Mouse (Mus musculus) limb, embryonic 10.5 days (tissue): ENCODE measurements around the gene Dgka. TPM values are rescaled to one million over a fixed set of nuclear protein-coding genes. Genes with fewer than 3 reads are reported as not detected.
"Not testable (repeated sequence)": the region's sequence is repeated elsewhere in the genome, so short reads cannot be mapped to it uniquely, and the experiment has no call there.

ENCODE experiments used
- DNase-seq: peaks from one replicate; pipeline ENCODE4 v3.0.0-alpha.2; 2017; ENCODE audit warnings: low spot score
- H3K27ac ChIP-seq: fragments of 300-500 bp; sonication (generic); 2 replicates; pipeline ENCODE4 v1.5.1; 2016; ENCODE audit warnings: mild to moderate bottlenecking
- H3K27me3 ChIP-seq: fragments of 300-500 bp; sonication (generic); 2 replicates; pipeline ENCODE4 v1.6.1; 2016; ENCODE audit warnings: low read depth, mild to moderate bottlenecking; ENCODE audit not compliant: poor library complexity, severe bottlenecking
- H3K36me3 ChIP-seq: fragments of 300-500 bp; sonication (generic); 2 replicates; pipeline ENCODE4 v1.6.1; 2016; ENCODE audit warnings: mild to moderate bottlenecking, moderate library complexity
- H3K4me1 ChIP-seq: fragments of 300-500 bp; sonication (generic); 2 replicates; pipeline ENCODE4 v1.6.1; 2016
- H3K4me3 ChIP-seq: fragments of 300-500 bp; sonication (generic); 2 replicates; pipeline ENCODE4 v1.5.1; 2016; ENCODE audit warnings: mild to moderate bottlenecking, moderate library complexity
- H3K9me3 ChIP-seq: fragments of 300-500 bp; sonication (generic); replicated peaks from 2 replicates; pipeline ENCODE4 v1.6.1; 2016; ENCODE audit warnings: mild to moderate bottlenecking
- WGBS: fragments of 180-500 bp; shearing (Covaris S2); methylation state at CpG from one replicate; pipeline ENCODE4 v1.1.7; 2016; 5-methylcytosine and 5-hydroxymethylcytosine counted together
- polyA plus RNA-seq: library from polyadenylated mRNA; unstranded; fragments of >200 nt; fragmentation: Nextera tagmentation; extraction: Ambion mirVana; gene quantifications from 2 replicates; pipeline ENCODE4 v1.2.1, GENCODE M21; 2016

The Dgka gene
- polyA plus RNA-seq, 1 experiment from 2014 or later = 5.0 TPM

DNA sequence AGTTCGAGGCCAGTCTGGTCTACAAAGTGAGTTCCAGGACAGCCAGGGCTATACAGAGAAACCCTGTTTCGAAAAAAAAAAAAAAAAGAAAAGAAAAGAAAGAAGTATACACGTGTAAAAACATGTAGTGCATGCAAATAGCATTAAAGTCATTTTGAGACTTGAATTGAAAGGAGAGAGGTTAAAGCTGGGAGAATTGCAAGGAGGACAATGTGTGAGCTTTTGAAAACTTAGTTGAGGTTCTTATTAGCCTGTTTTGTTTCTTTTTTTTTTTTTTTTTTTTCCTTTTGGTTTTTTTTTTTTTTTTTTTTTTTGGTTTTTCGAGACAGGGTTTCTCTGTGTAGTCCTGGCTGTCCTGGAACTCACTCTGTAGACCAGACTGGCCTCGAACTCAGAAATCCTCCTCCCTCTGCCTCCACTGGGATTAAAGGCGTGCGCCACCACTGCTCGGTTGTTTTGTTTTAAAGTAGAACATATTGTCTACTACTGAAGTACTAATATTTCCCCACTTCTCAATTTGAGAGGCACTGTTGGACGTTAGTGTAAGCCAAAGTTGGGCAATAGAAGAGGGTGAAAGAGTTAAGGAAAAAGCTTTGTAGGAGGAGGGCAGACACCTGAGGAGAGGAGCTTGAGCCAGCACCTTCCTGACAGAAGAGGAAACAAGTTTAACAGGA is 2.5 kb upstream of the Dgka start:
- Histone ChIP-seq H3K9me3 (no peaks in the 10 kb centered on the region), H3K27me3 (peaks cover 38% of the 10 kb centered on the region), H3K4me1 (peaks cover 46% of the 10 kb centered on the region), H3K36me3 (peaks cover 6% of the 10 kb centered on the region), H3K27ac (peak overlapping the region; percentile 96), H3K4me3 (peak overlapping the region; percentile 74)
- DNase-seq = no peak
- WGBS = 40% methylated on average over 9 of the region's 9 CpGs

DNA sequence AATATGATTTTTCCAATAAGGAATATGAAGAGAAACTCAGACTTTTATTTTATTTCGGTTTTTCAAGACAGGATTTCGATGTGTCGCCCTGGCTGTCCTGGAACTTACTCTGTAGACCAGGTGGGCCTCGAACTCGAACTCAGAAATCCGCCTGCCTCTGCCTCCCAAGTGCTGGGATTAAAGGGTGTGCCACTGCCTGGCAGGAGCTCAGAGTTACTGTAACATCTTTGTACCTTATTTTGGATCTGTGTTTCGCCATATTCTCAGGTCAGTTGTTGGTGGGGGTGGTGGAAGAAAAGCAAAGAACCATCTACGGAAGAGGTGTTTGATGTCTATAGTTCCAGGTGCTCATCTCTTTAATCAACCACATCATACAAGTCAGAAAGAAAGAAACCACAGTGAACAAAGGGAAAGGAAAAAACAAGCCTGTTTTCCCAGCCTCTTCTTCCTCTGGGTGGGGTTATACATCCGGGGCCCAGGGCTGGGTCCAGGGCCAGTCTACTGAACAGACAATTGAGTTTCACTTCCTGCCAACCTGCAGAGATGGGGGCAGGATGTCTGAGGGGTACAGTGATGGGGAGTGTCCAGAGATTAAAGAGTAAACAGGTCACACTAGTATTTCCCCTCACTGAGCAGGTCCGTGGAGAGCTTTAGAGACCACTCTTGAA is 1.4 kb upstream of the Dgka start:
- no peaks in the 10 kb centered on the region for H3K9me3 ChIP-seq
- H3K36me3 ChIP-seq = 0 out of 2 replicates have a peak, but pooled peaks cover 1% of the 10 kb centered on the region
- no peak for DNase-seq
- H3K27me3 ChIP-seq = peaks cover 45% of the 10 kb centered on the region
- 92% methylated on average over 10 of the region's 10 CpGs for WGBS
- H3K27ac ChIP-seq = no peak overlapping the region
- no peak overlapping the region for H3K4me3 ChIP-seq
- peaks cover 46% of the 10 kb centered on the region for H3K4me1 ChIP-seq

DNA sequence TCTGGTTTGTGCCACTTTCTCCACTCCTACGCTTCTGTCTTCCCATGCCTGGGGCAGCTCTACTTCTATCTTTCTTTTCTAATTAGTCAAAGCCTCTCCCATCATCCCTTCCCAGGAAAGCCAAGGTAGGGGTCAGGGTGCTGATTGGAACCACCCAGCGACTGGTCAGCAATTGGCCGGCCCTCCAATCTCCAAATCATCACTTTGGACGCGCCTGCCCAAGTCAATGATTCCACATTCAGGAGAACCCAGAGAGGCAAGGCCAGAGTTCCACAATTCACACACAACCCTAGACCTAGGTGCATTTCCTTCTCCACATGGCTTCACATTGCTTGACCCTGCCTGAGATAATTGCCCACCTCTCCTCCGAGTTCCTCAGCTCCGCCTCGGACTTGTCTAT is 444 bp downstream of the Dgka start:
- H3K9me3 ChIP-seq = no peaks in the 10 kb centered on the region
- H3K4me3 ChIP-seq = peak overlapping the region; percentile 78
- H3K27me3 ChIP-seq = peaks cover 45% of the 10 kb centered on the region
- H3K36me3 ChIP-seq = no peaks in the 10 kb centered on the region
- 10% methylated on average over 8 of the region's 8 CpGs for WGBS
- peaks cover 33% of the 10 kb centered on the region for H3K4me1 ChIP-seq
- peak overlapping the region; percentile 80 for H3K27ac ChIP-seq
- no peak for DNase-seq

DNA sequence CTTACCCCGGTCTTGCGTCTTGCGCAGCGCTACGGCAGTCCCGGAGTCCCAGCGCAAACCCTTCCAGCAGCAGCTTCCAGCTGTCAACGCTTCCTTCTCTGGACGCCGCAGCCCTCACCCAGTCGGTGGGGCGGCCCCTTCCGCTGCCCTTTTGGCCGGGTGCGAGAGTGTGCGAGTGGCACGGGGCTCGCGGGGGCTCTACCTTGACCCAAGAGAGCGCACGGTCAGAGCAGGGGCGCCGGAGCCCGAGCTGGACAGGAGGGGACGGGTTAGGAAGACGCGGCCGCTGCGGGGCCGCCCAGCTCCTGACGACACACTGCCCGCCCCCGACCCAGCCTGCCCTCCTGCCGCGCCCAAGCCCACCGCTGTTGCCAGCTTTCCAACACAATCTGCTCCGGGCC is 864 bp downstream of the Dgka start:
- Histone ChIP-seq H3K27me3 (peaks cover 45% of the 10 kb centered on the region), H3K4me3 (peak overlapping the region; percentile 78), H3K36me3 (no peaks in the 10 kb centered on the region), H3K27ac (peak overlapping the region; percentile 80), H3K4me1 (peaks cover 29% of the 10 kb centered on the region), H3K9me3 (no peaks in the 10 kb centered on the region)
- DNase-seq = peak; percentile 78
- WGBS = under 1% methylated on average over 37 of the region's 37 CpGs

GRCm38 (mm10) chr10:128743235-128743634 is 1.4 kb downstream of the Dgka start:
- Histone ChIP-seq H3K36me3 (no peaks in the 10 kb centered on the region), H3K4me1 (peaks cover 29% of the 10 kb centered on the region), H3K27me3 (peaks cover 45% of the 10 kb centered on the region), H3K27ac (no peak overlapping the region; the same call in 1 of the 2 replicates), H3K9me3 (no peaks in the 10 kb centered on the region), H3K4me3 (peak overlapping the region; percentile 78)
- 6% methylated on average over 7 of the region's 7 CpGs for WGBS
- DNase-seq = no peak

DNA sequence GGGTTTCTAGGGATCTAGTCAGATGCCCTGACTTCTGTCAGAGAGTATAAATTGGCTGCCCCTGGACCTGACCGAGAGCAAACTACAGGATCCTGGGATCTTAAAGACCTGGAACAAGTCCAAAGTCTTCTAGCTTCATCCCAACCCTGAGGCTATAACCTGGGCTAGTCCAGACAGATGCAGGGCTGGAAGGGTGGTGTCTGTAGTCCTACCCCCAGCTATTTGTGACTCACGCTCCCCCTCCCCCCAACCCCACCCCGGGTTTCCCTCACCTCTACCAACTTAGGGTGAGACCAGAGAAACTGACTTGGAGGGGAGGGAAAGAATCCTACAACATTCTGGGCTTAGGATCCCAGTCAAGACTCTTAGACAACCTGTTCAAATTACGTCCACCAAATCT is 2.0 kb downstream of the Dgka start:
- DNase-seq = no peak
- Histone ChIP-seq H3K27me3 (peaks cover 45% of the 10 kb centered on the region), H3K4me1 (peaks cover 29% of the 10 kb centered on the region), H3K4me3 (peak overlapping the region; percentile 78; the same call in 1 of the 2 replicates), H3K36me3 (no peaks in the 10 kb centered on the region), H3K9me3 (no peaks in the 10 kb centered on the region), H3K27ac (no peak overlapping the region)
- WGBS = 35% methylated on average over 4 of the region's 4 CpGs

DNA sequence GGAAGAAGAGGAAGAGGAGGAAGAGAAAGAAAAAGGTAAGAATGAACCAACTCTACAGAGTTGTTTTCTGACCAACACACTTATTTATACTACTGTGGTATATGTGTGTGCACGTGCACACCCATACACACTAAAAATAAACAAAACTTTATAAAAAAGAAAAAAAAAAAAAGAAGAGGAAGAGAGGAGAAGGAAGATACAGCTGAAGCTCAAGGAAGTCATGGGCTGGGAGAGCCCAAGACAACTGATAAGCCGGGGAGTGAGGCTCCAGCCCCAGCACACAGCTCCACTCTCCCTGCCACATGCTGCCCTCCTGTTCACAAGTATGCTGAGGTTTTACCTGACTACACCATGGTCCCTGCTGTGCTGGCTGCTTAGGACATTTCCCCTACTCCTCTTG is 4.4 kb downstream of the Dgka start:
- Histone ChIP-seq H3K36me3 (no peaks in the 10 kb centered on the region), H3K9me3 (no peaks in the 10 kb centered on the region), H3K27me3 (peaks cover 38% of the 10 kb centered on the region), H3K4me3 (no peak overlapping the region), H3K27ac (no peak overlapping the region), H3K4me1 (peaks cover 31% of the 10 kb centered on the region)
- DNase-seq = no peak
- 73% methylated on average over 2 of the region's 2 CpGs for WGBS

DNA sequence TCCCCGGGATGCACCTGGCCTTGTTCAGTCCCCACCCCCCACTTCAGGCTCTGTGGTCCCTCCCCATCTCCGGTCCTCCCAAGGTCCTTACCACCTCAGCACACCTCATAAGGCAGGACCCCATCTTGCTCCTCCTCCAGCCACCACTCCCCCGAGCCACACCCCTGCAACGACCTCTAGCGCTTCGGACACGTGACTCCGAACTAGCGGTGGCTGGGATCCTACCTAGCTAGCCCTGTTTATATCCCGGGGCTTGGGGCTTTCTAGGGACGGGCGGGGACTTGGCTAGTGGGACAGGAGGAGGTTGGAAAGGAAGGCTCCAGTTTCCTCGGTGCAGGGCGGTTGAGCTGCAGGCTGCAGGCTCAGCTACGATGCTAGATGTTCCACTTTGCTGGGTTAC is 7.2 kb downstream of the Dgka start:
- peak overlapping the region; percentile 54 for H3K27ac ChIP-seq
- peaks cover 10% of the 10 kb centered on the region for H3K4me1 ChIP-seq
- H3K4me3 ChIP-seq = peak overlapping the region; percentile 43
- peaks cover 11% of the 10 kb centered on the region for H3K27me3 ChIP-seq
- DNase-seq = peak; percentile 58
- WGBS = 2% methylated on average over 15 of the region's 15 CpGs
- no peaks in the 10 kb centered on the region for H3K9me3 ChIP-seq
- H3K36me3 ChIP-seq = peaks cover 10% of the 10 kb centered on the region

DNA sequence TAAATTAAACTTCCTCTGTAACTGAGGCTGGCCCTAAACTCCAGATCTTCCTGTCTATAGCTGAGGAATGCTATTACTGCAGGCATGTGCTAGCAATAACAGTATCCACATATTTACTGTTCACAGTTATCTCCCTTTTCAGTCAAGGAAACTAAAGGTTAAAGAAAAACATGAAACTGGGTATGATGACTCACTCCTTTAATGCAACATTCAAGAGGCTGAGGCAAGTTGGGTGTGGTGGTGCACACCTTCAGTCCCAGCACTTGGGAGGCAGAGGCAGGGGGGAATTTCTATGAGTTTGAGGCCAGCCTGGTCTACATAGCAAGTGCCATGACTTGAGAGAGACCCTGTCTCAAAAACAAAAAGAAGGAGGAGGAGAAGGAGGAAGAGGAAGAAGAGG is 12.7 kb downstream of the Dgka start:
- no peaks in the 10 kb centered on the region for H3K27me3 ChIP-seq
- no peak overlapping the region for H3K27ac ChIP-seq
- DNase-seq = no peak
- no peaks in the 10 kb centered on the region for H3K9me3 ChIP-seq
- no peak overlapping the region for H3K4me3 ChIP-seq
- H3K36me3 ChIP-seq = peaks cover 10% of the 10 kb centered on the region
- 0 out of 2 replicates have a peak, but pooled peaks cover 5% of the 10 kb centered on the region for H3K4me1 ChIP-seq

- WGBS = 26% methylated on average over 10 of the region's 10 CpGs
- Histone ChIP-seq H3K27me3 (no peaks in the 10 kb centered on the region), H3K36me3 (peaks cover 10% of the 10 kb centered on the region), H3K4me1 (0 out of 2 replicates have a peak, but pooled peaks cover 4% of the 10 kb centered on the region), H3K9me3 (no peaks in the 10 kb centered on the region), H3K4me3 (no peak overlapping the region), H3K27ac (no peak overlapping the region)
- peak; percentile 78 for DNase-seq
These were observed 13.6 kb downstream of the Dgka start for GRCm38 (mm10) chr10:128731002-128731433.

- Histone ChIP-seq H3K27me3 (no peaks in the 10 kb centered on the region), H3K27ac (no peak overlapping the region), H3K4me1 (0 out of 2 replicates have a peak, but pooled peaks cover 4% of the 10 kb centered on the region), H3K36me3 (peaks cover 4% of the 10 kb centered on the region), H3K4me3 (no peak overlapping the region), H3K9me3 (no peaks in the 10 kb centered on the region)
- no peak for DNase-seq
- 82% methylated on average over 5 of the region's 5 CpGs for WGBS
These were observed 16.6 kb downstream of the Dgka start for GRCm38 (mm10) chr10:128728059-128728458.

GRCm38 (mm10) chr10:128725466-128725865 is 19.2 kb downstream of the Dgka start:
- not testable (repeated sequence) for H3K27ac ChIP-seq, H3K9me3 ChIP-seq, H3K36me3 ChIP-seq, H3K4me3 ChIP-seq, H3K27me3 ChIP-seq, H3K4me1 ChIP-seq, DNase-seq
- 86% methylated on average over 4 of the region's 4 CpGs for WGBS
